Mouse (Mus musculus): ENCODE results near the gene Slc4a1. TPM values are rescaled to one million over a fixed set of nuclear protein-coding genes. Genes with fewer than 3 reads are reported as not detected.
A peak's percentile ranks its signal among the peaks of the same experiment; 100 is the strongest.

Slc4a1 gene
- polyA plus RNA-seq, 2 experiments: 570 to 606 TPM

- Histone ChIP-seq H3K27me3 (ENCODE audit: control insufficient read depth, insufficient read depth, low read length) (no peaks in the 10 kb centered on the region), H3K36me3 (replicated peaks; ENCODE audit: control insufficient read depth, insufficient read depth, low read depth) (no peaks in the 10 kb centered on the region), H3K9ac (replicated peaks) (no peak overlapping the region), H3K27ac (no peak overlapping the region), H3K4me1 (replicated peaks; ENCODE audit: control insufficient read depth in 2 of 2, insufficient read depth in 2 of 2, low read length in 1 of 2) (peaks cover 9 to 12% of the 10 kb centered on the region in 2 experiments), H3K4me2 (ENCODE audit: low read depth) (no peak overlapping the region), H3K4me3 (ENCODE audit: insufficient read depth in 1 of 2, low read depth in 2 of 2, low read length in 2 of 2) (no peak overlapping the region), H3K9me3 (ENCODE audit: control insufficient read depth, low read length) (no peaks in the 10 kb centered on the region)
- peak; percentile 85 for TF ChIP-seq CTCF (IDR thresholded peaks at IDR 0.05; ENCODE audit: low read depth)
- no peak for TF ChIP-seq EP300 (IDR thresholded peaks at IDR 0.05; ENCODE audit: low read depth)
- ATAC-seq (ENCODE audit: insufficient read depth) (no peak), DNase-seq (ENCODE audit: low read depth in 3 of 3, low spot score in 3 of 3) (peak in 2 of 3 experiments; percentile 71 to 73)
- 0% methylated on average over 1 of the region's 1 CpGs for WGBS (ENCODE audit: insufficient replicate concordance)
Observed at GRCm38 (mm10) chr11:102299839-102300238, 66.2 kb downstream of the Slc4a1 start.

Small RNA genes lying within 50 kb of the gene (microRNA-seq; reads per million reads assigned to microRNA genes)
- gene Mir6930: not detected

Other genes with a start within 250 kb of the Slc4a1 start
- 10.1 and 11.3 TPM in 2 replicates for gene Nags, start 220.7 kb downstream of the Slc4a1 start, polyA plus RNA-seq (2012; rRNA removed)
- 7.2 and 7.5 TPM in 2 replicates for gene Nags, start 220.7 kb downstream of the Slc4a1 start, polyA plus RNA-seq (2014; fragmentation: Nextera tagmentation; extraction: Ambion mirVana)
- gene Tmem101, start 209.8 kb downstream of the Slc4a1 start, polyA plus RNA-seq (2012; rRNA removed): 8.9 and 9.2 TPM in 2 replicates
- 7.8 and 8.5 TPM in 2 replicates for gene Tmem101, start 209.8 kb downstream of the Slc4a1 start, polyA plus RNA-seq (2014; fragmentation: Nextera tagmentation; extraction: Ambion mirVana)
- 10.4 and 15.4 TPM in 2 replicates for gene Lsm12, start 180.9 kb downstream of the Slc4a1 start, polyA plus RNA-seq (2012; rRNA removed)
- 51.4 and 56.2 TPM in 2 replicates for gene Lsm12, start 180.9 kb downstream of the Slc4a1 start, polyA plus RNA-seq (2014; fragmentation: Nextera tagmentation; extraction: Ambion mirVana)
- gene G6pc3, start 176.6 kb downstream of the Slc4a1 start, polyA plus RNA-seq (2012; rRNA removed): 12.6 and 14.8 TPM in 2 replicates
- 7.3 and 10.1 TPM in 2 replicates for gene G6pc3, start 176.6 kb downstream of the Slc4a1 start, polyA plus RNA-seq (2014; fragmentation: Nextera tagmentation; extraction: Ambion mirVana)
- gene Hdac5, start 136.0 kb downstream of the Slc4a1 start, polyA plus RNA-seq (2012; rRNA removed): 8.8 and 10.0 TPM in 2 replicates
- 6.4 and 7.3 TPM in 2 replicates for gene Hdac5, start 136.0 kb downstream of the Slc4a1 start, polyA plus RNA-seq (2014; fragmentation: Nextera tagmentation; extraction: Ambion mirVana)
- 10.9 and 11.3 TPM in 2 replicates for gene BC030867, start 117.3 kb downstream of the Slc4a1 start, polyA plus RNA-seq (2012; rRNA removed)
- 10.8 and 13.2 TPM in 2 replicates for gene BC030867, start 117.3 kb downstream of the Slc4a1 start, polyA plus RNA-seq (2014; fragmentation: Nextera tagmentation; extraction: Ambion mirVana)
- 0.39 and 0.44 TPM in 2 replicates for gene Asb16, start 97.5 kb downstream of the Slc4a1 start, polyA plus RNA-seq (2012; rRNA removed)
- 0.05 and 0.08 TPM in 2 replicates for gene Asb16, start 97.5 kb downstream of the Slc4a1 start, polyA plus RNA-seq (2014; fragmentation: Nextera tagmentation; extraction: Ambion mirVana)
- gene Tmub2, start 81.3 kb downstream of the Slc4a1 start, polyA plus RNA-seq (2012; rRNA removed): 19.1 and 19.8 TPM in 2 replicates
- 19.3 and 24.7 TPM in 2 replicates for gene Tmub2, start 81.3 kb downstream of the Slc4a1 start, polyA plus RNA-seq (2014; fragmentation: Nextera tagmentation; extraction: Ambion mirVana)
- gene Atxn7l3, start 69.6 kb downstream of the Slc4a1 start, polyA plus RNA-seq (2012; rRNA removed): 11.0 and 11.6 TPM in 2 replicates
- 3.6 and 4.7 TPM in 2 replicates for gene Atxn7l3, start 69.6 kb downstream of the Slc4a1 start, polyA plus RNA-seq (2014; fragmentation: Nextera tagmentation; extraction: Ambion mirVana)
- gene Ubtf, start 46.5 kb downstream of the Slc4a1 start, polyA plus RNA-seq (2012; rRNA removed): 19.9 and 34.7 TPM in 2 replicates
- 42.5 and 48.8 TPM in 2 replicates for gene Ubtf, start 46.5 kb downstream of the Slc4a1 start, polyA plus RNA-seq (2014; fragmentation: Nextera tagmentation; extraction: Ambion mirVana)
- gene Rundc3a, start 27.2 kb upstream of the Slc4a1 start, polyA plus RNA-seq (2012; rRNA removed): 1.4 and 1.9 TPM in 2 replicates
- 1.0 and 1.2 TPM in 2 replicates for gene Rundc3a, start 27.2 kb upstream of the Slc4a1 start, polyA plus RNA-seq (2014; fragmentation: Nextera tagmentation; extraction: Ambion mirVana)
- 167 and 187 TPM in 2 replicates for gene Slc25a39, start 41.7 kb upstream of the Slc4a1 start, polyA plus RNA-seq (2012; rRNA removed)
- gene Slc25a39, start 41.7 kb upstream of the Slc4a1 start, polyA plus RNA-seq (2014; fragmentation: Nextera tagmentation; extraction: Ambion mirVana): 339 and 363 TPM in 2 replicates
- 25.4 and 28.9 TPM in 2 replicates for gene Grn, start 64.1 kb upstream of the Slc4a1 start, polyA plus RNA-seq (2012; rRNA removed)
- 34.1 and 41.4 TPM in 2 replicates for gene Grn, start 64.1 kb upstream of the Slc4a1 start, polyA plus RNA-seq (2014; fragmentation: Nextera tagmentation; extraction: Ambion mirVana)
- gene Fam171a2, start 81.5 kb upstream of the Slc4a1 start, polyA plus RNA-seq (2012; rRNA removed): 1.6 and 2.0 TPM in 2 replicates
- 0.17 and 0.35 TPM in 2 replicates for gene Fam171a2, start 81.5 kb upstream of the Slc4a1 start, polyA plus RNA-seq (2014; fragmentation: Nextera tagmentation; extraction: Ambion mirVana)
- gene Itga2b, start 103.9 kb upstream of the Slc4a1 start, polyA plus RNA-seq (2012; rRNA removed): 28.4 and 35.4 TPM in 2 replicates
- gene Itga2b, start 103.9 kb upstream of the Slc4a1 start, polyA plus RNA-seq (2014; fragmentation: Nextera tagmentation; extraction: Ambion mirVana): 20.0 and 27.3 TPM in 2 replicates
- 7.5 and 7.8 TPM in 2 replicates for gene Gpatch8, start 190.2 kb upstream of the Slc4a1 start, polyA plus RNA-seq (2012; rRNA removed)
- gene Gpatch8, start 190.2 kb upstream of the Slc4a1 start, polyA plus RNA-seq (2014; fragmentation: Nextera tagmentation; extraction: Ambion mirVana): 14.1 and 16.4 TPM in 2 replicates
- 0.08 and 0.17 TPM in 2 replicates for gene Gm11627, start 213.3 kb upstream of the Slc4a1 start, polyA plus RNA-seq (2012; rRNA removed)
- gene Gm11627, start 213.3 kb upstream of the Slc4a1 start, polyA plus RNA-seq (2014; fragmentation: Nextera tagmentation; extraction: Ambion mirVana): not detected in 2 replicates
- 0.91 and 1.1 TPM in 2 replicates for gene Fzd2, start 238.2 kb upstream of the Slc4a1 start, polyA plus RNA-seq (2012; rRNA removed)
- 0.28 and 0.47 TPM in 2 replicates for gene Fzd2, start 238.2 kb upstream of the Slc4a1 start, polyA plus RNA-seq (2014; fragmentation: Nextera tagmentation; extraction: Ambion mirVana)